Mouse (Mus musculus): ENCODE data around the gene Abhd6. TPM values are rescaled to one million over a fixed set of nuclear protein-coding genes. Genes with fewer than 3 reads are reported as not detected.

Gene Abhd6
- polyA plus RNA-seq, 1 experiment from 2014 or later, result 8.1 TPM

DNA sequence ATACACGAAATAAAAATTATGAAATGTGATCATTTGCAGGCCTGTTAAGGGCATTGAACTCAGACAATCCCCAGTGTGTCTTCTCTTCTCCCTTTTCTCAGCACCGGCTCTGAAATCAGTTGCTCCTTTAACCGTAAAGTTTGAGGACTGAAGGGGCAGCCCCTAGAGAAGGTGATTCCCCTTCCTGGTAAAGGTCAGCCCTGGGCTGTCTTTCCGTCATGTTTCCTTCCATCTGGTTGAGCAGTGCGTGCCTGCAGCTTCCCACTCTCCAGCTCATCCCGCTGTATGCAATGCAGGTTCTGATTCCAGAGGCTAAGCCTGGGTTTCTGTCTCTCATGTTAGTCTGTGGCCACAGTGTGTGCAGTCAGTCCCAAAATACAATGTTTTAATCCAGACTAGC, 42.1 kb downstream of the Abhd6 start:
- H3K4me3 ChIP-seq (replicated peaks), result no peak overlapping the region
- no peak overlapping the region for H3K4me2 ChIP-seq
- H3K36me3 ChIP-seq (replicated peaks), result no peaks in the 10 kb centered on the region
- H3K9me3 ChIP-seq (replicated peaks), result no peaks in the 10 kb centered on the region
- no peak overlapping the region for H3K27ac ChIP-seq (replicated peaks)
- H3K27me3 ChIP-seq, result no peaks in the 10 kb centered on the region
- H3K4me1 ChIP-seq (replicated peaks), result no peaks in the 10 kb centered on the region
- WGBS (ENCODE audit: insufficient replicate concordance), result 61% methylated on average over 6 of the region's 6 CpGs
- H3K9ac ChIP-seq, result no peak overlapping the region
- ATAC-seq (ENCODE audit: insufficient read depth), result no peak

DNA sequence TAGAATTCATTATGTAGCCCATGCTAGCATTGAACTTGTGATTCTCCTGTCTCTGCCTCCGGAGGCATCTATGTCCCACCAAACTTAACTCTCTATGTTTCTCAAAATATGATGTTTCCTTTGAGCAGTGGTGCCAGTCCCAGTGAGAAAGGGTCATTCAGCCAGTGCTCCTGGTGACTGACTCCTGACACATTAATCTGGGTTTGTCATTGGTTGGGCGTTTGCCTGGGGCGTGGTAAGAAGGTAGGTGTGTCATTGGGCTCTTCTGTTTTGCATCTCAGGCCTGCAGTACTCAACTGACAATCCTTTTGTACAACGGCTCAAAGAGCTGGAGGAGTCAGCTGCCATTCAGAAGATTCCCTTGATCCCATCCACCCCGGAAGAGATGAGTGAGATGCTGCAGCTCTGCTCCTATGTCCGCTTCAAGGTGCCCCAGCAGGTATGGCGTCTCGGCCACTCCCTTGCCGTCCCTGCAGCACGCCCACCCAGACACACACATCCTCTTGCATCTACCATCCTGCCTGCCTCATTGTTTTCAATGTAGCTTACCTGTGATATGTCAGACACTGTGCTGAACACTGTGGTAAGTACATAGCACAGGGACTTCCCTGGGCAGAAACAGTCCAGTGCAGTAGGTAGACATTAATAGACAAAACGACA, 42.6 kb downstream of the Abhd6 start:
- Histone ChIP-seq H3K36me3 (replicated peaks) (no peaks in the 10 kb centered on the region), H3K4me1 (replicated peaks) (no peaks in the 10 kb centered on the region), H3K27ac (replicated peaks) (no peak overlapping the region), H3K27me3 (no peaks in the 10 kb centered on the region), H3K4me2 (no peak overlapping the region), H3K9me3 (replicated peaks) (no peaks in the 10 kb centered on the region), H3K4me3 (replicated peaks) (no peak overlapping the region), H3K9ac (no peak overlapping the region)
- no peak for ATAC-seq (ENCODE audit: insufficient read depth)
- 63% methylated on average over 11 of the region's 11 CpGs for WGBS (ENCODE audit: insufficient replicate concordance)

DNA sequence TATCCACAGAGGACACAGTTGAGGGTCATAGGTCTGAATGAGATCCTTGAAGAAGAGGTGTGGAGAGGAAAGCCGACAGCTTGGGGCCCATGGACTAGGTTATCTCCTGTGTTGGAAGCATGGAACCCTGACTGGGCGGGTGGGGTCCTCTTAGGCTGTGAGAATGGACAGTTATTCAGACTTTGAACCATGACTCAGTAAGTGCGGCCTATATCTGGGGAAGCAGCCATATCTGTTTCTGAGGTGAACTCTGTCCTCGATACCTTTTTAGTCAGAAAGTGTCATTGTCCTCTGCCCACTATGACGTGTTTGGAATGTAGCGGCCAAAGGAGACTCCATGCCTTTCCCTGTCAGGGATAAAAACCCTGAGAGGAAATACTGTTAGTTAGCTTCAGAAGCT, 44.1 kb downstream of the Abhd6 start:
- no peak overlapping the region for H3K4me2 ChIP-seq
- no peaks in the 10 kb centered on the region for H3K27me3 ChIP-seq
- no peak overlapping the region for H3K4me3 ChIP-seq (replicated peaks)
- no peaks in the 10 kb centered on the region for H3K36me3 ChIP-seq (replicated peaks)
- no peak overlapping the region for H3K27ac ChIP-seq (replicated peaks)
- no peak for ATAC-seq (ENCODE audit: insufficient read depth)
- H3K9me3 ChIP-seq (replicated peaks), result no peaks in the 10 kb centered on the region
- H3K4me1 ChIP-seq (replicated peaks), result no peaks in the 10 kb centered on the region
- H3K9ac ChIP-seq, result no peak overlapping the region
- 62% methylated on average over 6 of the region's 6 CpGs for WGBS (ENCODE audit: insufficient replicate concordance)

DNA sequence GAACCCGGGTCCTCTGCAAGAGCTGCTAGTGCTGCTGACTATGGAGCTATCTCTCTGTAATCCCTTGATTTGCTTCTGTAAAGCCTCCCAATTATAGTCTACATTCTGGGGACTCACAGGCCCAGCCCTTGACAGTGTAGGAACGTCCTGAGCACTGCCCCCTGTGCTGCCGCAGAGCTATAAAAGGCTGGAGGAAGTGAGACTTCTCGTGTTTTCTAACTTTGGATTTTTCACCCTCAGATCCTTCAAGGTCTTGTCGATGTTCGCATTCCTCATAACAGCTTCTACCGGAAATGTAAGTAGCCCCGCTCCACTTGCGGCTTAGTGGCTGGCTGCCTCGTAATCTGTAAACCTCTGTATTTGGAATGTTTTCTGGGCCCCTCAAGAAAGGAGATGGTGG, 46.6 kb downstream of the Abhd6 start:
- ATAC-seq (ENCODE audit: insufficient read depth), result no peak

DNA sequence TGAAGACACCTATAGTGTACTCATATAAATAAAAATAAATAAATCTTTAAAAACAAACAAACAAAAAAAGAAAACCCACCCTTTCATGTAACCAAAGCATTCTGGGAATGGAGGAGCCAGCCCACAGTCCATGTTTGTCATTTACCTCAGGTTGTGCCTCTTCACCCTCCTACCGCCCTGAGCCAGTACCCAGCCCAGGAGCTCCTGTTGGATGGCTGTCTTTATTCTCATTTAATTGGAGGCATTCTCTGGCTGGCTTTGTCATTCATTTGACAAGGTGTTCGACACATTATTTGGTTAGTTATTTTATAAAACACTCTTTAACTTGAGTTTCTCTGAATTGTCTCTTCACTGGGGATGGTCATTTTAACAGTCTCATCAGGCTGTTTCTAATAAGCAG, 49.2 kb downstream of the Abhd6 start:
- no peak overlapping the region for H3K9ac ChIP-seq
- H3K9me3 ChIP-seq (replicated peaks), result no peaks in the 10 kb centered on the region
- ATAC-seq (ENCODE audit: insufficient read depth), result no peak

More for the DNA sequence above, 46.6 kb downstream of the Abhd6 start:
- Histone ChIP-seq H3K27me3 (no peaks in the 10 kb centered on the region), H3K27ac (replicated peaks) (no peak overlapping the region), H3K9ac (no peak overlapping the region), H3K9me3 (replicated peaks) (no peaks in the 10 kb centered on the region), H3K4me2 (no peak overlapping the region), H3K36me3 (replicated peaks) (no peaks in the 10 kb centered on the region), H3K4me3 (replicated peaks) (no peak overlapping the region), H3K4me1 (replicated peaks) (no peaks in the 10 kb centered on the region)
- 68% methylated on average over 10 of the region's 10 CpGs for WGBS (ENCODE audit: insufficient replicate concordance)

DNA sequence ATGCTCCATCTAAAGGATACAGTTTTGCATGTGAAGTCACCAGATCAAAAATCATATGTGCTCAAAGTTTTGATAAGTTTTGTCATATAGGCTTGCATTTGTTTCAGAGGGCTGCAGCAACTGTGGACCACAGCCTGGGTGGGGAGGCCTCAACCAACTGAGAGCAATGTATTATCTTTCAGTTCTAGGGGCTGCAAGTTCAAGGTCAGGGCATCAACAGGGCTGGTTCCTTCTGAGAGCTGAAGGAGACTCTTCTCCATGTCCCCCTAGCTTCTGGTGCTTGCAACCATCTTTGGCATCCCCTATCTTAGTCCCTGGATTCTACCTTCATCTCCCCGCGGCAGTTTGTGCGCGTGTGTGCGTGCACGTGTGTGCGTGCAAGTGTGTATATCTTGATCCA, 50.0 kb downstream of the Abhd6 start:
- WGBS (ENCODE audit: insufficient replicate concordance), result 85% methylated on average over 7 of the region's 7 CpGs
- H3K9me3 ChIP-seq (replicated peaks), result no peaks in the 10 kb centered on the region
- H3K27ac ChIP-seq (replicated peaks), result no peak overlapping the region
- no peak overlapping the region for H3K9ac ChIP-seq
- no peaks in the 10 kb centered on the region for H3K4me1 ChIP-seq (replicated peaks)
- ATAC-seq (ENCODE audit: insufficient read depth), result no peak
- H3K36me3 ChIP-seq (replicated peaks), result no peaks in the 10 kb centered on the region
- H3K4me3 ChIP-seq (replicated peaks), result no peak overlapping the region
- H3K4me2 ChIP-seq, result no peak overlapping the region
- H3K27me3 ChIP-seq, result no peaks in the 10 kb centered on the region

More for the DNA sequence above, 49.2 kb downstream of the Abhd6 start:
- Histone ChIP-seq H3K27me3 (no peaks in the 10 kb centered on the region), H3K27ac (replicated peaks) (no peak overlapping the region), H3K4me3 (replicated peaks) (no peak overlapping the region), H3K4me1 (replicated peaks) (no peaks in the 10 kb centered on the region), H3K36me3 (replicated peaks) (no peaks in the 10 kb centered on the region), H3K4me2 (no peak overlapping the region)
- WGBS (ENCODE audit: insufficient replicate concordance), result 67% methylated on average over 2 of the region's 2 CpGs

DNA sequence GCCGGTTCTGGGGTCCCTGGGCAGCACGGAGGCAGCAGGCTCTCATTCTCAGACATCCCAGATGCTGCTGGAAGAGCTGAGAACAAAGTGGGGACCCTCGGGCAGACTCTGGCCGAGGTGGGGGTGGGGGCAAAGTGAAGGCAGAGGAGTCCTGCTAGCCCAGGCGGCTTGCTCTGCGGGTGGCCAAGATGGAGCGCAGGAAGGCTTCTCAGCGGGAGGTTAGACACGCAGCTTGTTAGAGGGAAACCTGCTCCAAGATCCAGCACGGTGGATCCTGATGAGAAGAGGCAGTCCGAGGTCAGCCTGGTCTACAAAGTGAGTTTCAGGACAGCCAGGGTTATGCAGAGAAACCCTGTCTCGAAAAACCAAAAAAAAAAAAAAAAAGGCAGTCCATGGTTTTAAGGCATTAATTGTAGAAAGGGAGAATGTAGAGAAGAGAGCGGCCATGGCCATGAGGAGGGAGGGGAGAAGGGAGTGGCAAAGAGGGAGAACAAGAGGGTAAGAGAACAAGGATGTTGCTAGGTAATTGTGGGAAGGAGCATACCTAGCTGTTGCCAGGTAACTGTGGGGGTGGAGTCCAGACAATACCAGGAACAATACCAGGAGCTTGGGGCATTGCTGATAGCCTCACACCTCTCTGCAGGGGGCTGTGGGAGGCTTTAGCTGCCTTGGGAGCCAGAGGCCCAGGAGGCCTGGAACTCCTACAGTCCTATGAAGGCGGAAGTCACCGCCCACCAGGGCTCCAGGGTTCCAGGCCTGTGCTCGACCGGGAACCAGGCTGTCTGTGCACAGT, 51.8 kb downstream of the Abhd6 start:
- ATAC-seq (ENCODE audit: insufficient read depth), result no peak
- Histone ChIP-seq H3K4me2 (no peak overlapping the region), H3K36me3 (replicated peaks) (no peaks in the 10 kb centered on the region), H3K9ac (no peak overlapping the region), H3K9me3 (replicated peaks) (no peaks in the 10 kb centered on the region), H3K27ac (replicated peaks) (no peak overlapping the region), H3K4me1 (replicated peaks) (no peaks in the 10 kb centered on the region), H3K27me3 (no peaks in the 10 kb centered on the region), H3K4me3 (replicated peaks) (no peak overlapping the region)
- 63% methylated on average over 17 of the region's 17 CpGs for WGBS (ENCODE audit: insufficient replicate concordance)

DNA sequence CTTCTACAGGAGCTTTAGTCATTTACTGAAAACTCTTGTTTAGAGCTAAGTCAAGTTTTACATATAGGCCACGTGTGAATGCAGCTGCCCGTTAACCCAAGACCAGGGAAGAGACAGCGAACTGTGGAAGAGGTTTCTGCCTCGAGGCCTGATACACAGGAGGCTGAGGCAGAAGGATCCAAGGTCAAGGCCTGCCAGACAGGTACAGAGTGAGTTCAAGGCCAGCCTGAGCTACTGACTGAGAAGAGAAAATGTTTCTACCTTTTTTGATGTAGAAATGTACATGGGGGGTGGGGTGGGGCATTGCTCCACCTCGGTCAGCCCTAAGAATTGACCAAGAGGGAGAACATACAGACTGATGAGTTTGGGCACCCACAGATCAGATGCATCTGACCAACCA, 53.4 kb downstream of the Abhd6 start:
- Histone ChIP-seq H3K4me1 (replicated peaks) (no peaks in the 10 kb centered on the region), H3K9me3 (replicated peaks) (no peaks in the 10 kb centered on the region), H3K27ac (replicated peaks) (no peak overlapping the region), H3K4me3 (replicated peaks) (no peak overlapping the region), H3K36me3 (replicated peaks) (no peaks in the 10 kb centered on the region), H3K4me2 (no peak overlapping the region), H3K9ac (no peak overlapping the region), H3K27me3 (no peaks in the 10 kb centered on the region)
- no peak for ATAC-seq (ENCODE audit: insufficient read depth)
- WGBS (ENCODE audit: insufficient replicate concordance), result 68% methylated on average over 5 of the region's 5 CpGs

DNA sequence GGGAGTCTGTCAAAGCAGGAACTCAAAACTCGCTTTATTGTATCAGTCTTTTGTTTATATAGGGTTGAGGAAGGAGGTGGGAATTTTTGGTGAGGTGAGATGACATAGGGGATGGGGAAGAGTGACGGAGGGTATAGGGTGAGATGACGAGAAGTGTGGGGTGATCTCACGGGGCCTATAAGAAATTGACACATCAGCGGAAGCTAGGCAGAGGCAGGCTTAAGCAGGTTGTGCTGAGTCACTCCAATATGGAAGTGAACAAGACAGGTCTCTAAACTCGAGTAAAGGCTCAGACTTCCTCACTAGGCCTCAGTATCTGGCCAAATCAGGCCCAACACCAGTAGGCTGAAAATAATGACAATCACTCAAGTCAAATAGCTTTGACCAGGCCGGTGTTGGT, 57.2 kb downstream of the Abhd6 start:
- Histone ChIP-seq H3K4me2 (no peak overlapping the region), H3K4me3 (replicated peaks) (no peak overlapping the region), H3K4me1 (replicated peaks) (peaks cover 24% of the 10 kb centered on the region), H3K27me3 (no peaks in the 10 kb centered on the region), H3K9me3 (replicated peaks) (no peaks in the 10 kb centered on the region), H3K9ac (no peak overlapping the region), H3K36me3 (replicated peaks) (no peaks in the 10 kb centered on the region), H3K27ac (replicated peaks) (no peak overlapping the region)
- WGBS (ENCODE audit: insufficient replicate concordance), result 75% methylated on average over 7 of the region's 7 CpGs
- no peak for ATAC-seq (ENCODE audit: insufficient read depth)

DNA sequence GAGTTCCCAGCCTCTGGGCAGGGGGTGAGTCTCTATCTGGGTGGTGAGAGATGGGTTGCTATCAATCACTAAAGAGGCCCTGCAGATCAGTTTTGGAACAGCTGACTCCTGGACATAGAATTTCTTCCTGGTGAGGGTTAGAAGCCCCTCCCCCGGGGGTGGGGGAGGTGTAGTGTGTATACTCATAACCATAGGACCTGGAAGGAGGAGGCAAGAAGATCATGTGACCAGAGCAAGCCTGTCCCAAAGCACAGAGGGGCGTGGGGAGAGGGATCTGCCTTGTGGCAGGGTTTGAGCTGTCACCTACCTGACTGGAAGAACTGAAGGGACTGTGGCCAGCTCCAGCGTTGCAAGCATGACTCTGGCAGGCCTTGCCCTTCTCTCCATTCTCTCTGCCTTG, 59.4 kb downstream of the Abhd6 start:
- Histone ChIP-seq H3K36me3 (replicated peaks) (no peaks in the 10 kb centered on the region), H3K27me3 (0 out of 2 replicates have a peak, but pooled peaks cover 3% of the 10 kb centered on the region), H3K4me1 (replicated peaks) (peaks cover 24% of the 10 kb centered on the region), H3K4me2 (no peak overlapping the region), H3K4me3 (replicated peaks) (no peak overlapping the region), H3K9me3 (replicated peaks) (no peaks in the 10 kb centered on the region), H3K27ac (replicated peaks) (no peak overlapping the region), H3K9ac (no peak overlapping the region)
- no peak for ATAC-seq (ENCODE audit: insufficient read depth)
- 21% methylated on average over 3 of the region's 3 CpGs for WGBS (ENCODE audit: insufficient replicate concordance)

DNA sequence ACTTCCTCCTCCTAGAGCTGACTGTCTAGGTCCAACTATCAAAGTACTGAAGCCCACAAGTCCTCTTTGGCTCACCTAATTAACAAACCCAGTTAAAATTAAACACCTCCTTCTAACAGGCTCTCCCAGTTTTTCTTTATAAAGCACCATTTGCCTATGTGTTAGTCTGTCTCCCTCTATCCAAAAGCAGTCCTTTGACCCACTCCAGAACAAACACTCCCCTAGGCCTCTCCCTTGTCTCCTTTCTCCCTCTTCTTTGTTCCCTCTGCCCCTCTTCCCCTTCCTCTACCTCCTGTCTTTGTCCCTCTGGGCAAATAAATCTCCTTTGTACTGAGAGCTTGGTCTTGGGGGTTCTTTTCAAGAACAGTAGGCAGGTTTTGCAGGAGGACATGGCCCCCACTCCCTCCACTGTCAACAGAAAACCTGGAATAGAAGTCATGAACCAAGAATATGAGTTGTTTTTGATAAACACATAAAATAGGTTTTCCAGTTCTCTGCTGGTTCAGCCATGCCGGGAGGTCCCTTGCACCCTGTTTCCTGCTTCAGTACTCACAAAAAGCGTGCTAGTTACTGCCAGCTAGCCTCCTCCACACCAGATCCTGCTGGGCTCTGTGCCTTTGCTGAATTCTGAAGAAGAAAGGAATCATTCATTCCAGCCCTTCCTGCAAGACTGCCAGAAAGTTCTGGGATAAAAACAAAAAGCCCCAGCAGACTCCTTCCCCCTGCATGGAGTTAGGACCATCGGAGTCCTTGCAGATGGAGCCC, 60.0 kb downstream of the Abhd6 start:
- Histone ChIP-seq H3K36me3 (replicated peaks) (no peaks in the 10 kb centered on the region), H3K27ac (replicated peaks) (no peak overlapping the region), H3K4me3 (replicated peaks) (no peak overlapping the region), H3K9ac (no peak overlapping the region), H3K4me1 (replicated peaks) (peaks cover 24% of the 10 kb centered on the region), H3K27me3 (0 out of 2 replicates have a peak, but pooled peaks cover 7% of the 10 kb centered on the region), H3K4me2 (no peak overlapping the region), H3K9me3 (replicated peaks) (no peaks in the 10 kb centered on the region)
- 68% methylated on average over 3 of the region's 3 CpGs for WGBS (ENCODE audit: insufficient replicate concordance)
- no peak for ATAC-seq (ENCODE audit: insufficient read depth)
